Mouse (Mus musculus) gastrocnemius, adult 2 months (tissue): Measurements from ENCODE around the gene Wfikkn2. TPM values are rescaled to one million over a fixed set of nuclear protein-coding genes. Genes with fewer than 3 reads are reported as not detected.
"Not testable (repeated sequence)": the region's sequence is repeated elsewhere in the genome, so short reads cannot be mapped to it uniquely, and the experiment has no call there.

Source experiments
- DNase-seq: peaks from one replicate; pipeline ENCODE4 v3.0.0; 2022
- H3K27ac ChIP-seq: fragments of 200-600 bp; 2 replicates; pipeline ENCODE4 v1.8.1; 2022; ENCODE audit warnings: mild to moderate bottlenecking
- H3K4me3 ChIP-seq: fragments of 200-600 bp; 2 replicates; pipeline ENCODE4 v1.8.1; 2022; ENCODE audit warnings: mild to moderate bottlenecking, moderate library complexity
- CTCF ChIP-seq: fragments of 200-600 bp; IDR thresholded peaks from 2 replicates; pipeline ENCODE4 v1.8.1; 2022; ENCODE audit warnings: antibody characterized with exemption, mild to moderate bottlenecking, moderate library complexity
- intact Hi-C: fragments of 180-260 bp; cut with DNase I; formaldehyde crosslinking; loops from one replicate; pipeline ENCODE4 v1.15.1; 2025
- total RNA-seq, 2 experiments: library from RNA; stranded (reverse); gene quantifications; 2 replicates each; pipeline ENCODE4 v1.2.3; 2021

Gene Wfikkn2
- total RNA-seq, 2 experiments from 2014 or later, result 6.9 to 8.3 TPM

DNA sequence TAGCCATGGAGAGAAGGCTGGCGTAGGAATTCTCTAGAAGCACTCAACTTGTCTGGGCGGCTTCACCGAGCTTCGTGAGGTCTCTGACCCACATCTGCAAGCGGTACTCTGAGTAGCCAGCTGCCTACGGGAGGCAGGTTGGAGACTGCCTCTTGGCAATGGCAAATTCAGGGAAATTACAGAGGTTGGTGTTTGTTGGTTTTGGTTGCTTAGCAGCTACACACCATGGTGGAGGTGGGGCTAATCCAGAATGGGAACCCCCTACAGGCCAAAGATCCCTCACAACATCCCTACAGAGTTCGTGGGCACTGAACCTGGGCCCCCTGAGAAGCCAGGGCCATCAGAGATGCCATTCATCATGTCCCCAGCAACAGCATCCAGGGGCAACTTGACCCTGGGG is 29.4 kb upstream of the Wfikkn2 start:
- no peak for TF ChIP-seq CTCF
- Histone ChIP-seq H3K27ac (no peak overlapping the region), H3K4me3 (no peak overlapping the region)
- intact Hi-C loops, result no loop called here
- no peak for DNase-seq

DNA sequence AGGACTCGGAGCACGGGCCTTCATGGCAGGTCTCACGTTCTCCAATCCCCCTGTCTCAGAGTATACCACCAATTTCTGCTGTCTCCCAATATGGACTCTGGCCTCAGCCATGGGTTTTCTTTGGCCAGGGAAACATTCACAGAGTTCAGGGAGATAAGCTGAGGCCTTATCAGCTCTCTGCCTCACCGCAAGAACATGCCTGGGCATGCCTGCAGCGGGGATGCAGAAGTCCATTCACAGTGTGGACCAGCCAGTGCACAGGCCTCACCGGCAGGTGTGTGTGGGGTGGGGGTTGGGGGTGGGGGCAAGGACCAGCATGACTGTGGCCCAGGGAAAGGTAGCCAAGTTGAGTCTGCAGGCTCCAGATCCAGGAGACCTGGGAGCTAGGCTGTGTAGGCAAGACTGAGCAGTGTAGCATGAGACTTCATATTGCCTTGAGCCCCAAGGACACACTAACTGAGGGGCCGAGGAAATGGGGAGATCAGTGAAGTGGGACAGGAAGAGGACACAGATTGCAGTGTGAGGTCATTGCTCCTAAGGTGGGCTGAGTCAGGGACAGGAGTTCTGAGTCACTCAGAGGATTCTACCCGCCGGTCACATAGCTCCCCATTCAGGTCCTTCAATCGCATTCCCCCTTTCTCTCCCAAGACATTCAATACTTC is 28.5 kb upstream of the Wfikkn2 start:
- no peak for DNase-seq
- TF ChIP-seq CTCF, result no peak
- intact Hi-C loops, result no loop called here
- Histone ChIP-seq H3K4me3 (no peak overlapping the region), H3K27ac (no peak overlapping the region)

GRCm38 (mm10) chr11:94272960-94273927 is 27.4 kb upstream of the Wfikkn2 start:
- DNase-seq, result no peak
- no peak for TF ChIP-seq CTCF
- intact Hi-C loops, result no loop called here
- Histone ChIP-seq H3K27ac (no peak overlapping the region), H3K4me3 (no peak overlapping the region)

GRCm38 (mm10) chr11:94271015-94271414 is 25.2 kb upstream of the Wfikkn2 start:
- intact Hi-C loops, result no loop called here
- DNase-seq, result no peak
- no peak for TF ChIP-seq CTCF
- Histone ChIP-seq H3K4me3 (no peak overlapping the region), H3K27ac (no peak overlapping the region)

DNA sequence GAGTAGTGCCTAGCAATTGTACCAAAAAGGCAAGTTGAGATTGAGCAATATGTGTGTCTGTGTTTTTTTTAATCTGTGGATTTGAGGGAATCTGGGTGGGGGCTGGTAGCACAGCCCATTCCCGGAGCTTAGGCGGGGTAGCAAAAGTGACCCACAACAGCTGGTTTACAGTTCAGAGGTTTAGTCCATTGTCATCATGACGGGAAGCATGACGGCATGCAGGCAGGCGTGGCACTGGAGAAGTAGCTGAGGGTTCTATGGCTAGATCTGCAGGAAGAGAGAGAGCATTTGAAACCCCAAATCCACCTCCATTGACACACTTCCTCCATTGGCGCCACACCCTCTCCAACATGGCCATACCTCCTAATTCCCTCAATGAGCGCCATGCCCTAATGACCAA is 24.1 kb upstream of the Wfikkn2 start:
- intact Hi-C loops, result no loop called here
- H3K4me3 ChIP-seq, result no peak overlapping the region
- DNase-seq, result no peak
- H3K27ac ChIP-seq, result no peak overlapping the region
- TF ChIP-seq CTCF, result no peak

GRCm38 (mm10) chr11:94268761-94269160 is 23.0 kb upstream of the Wfikkn2 start:
- no peak overlapping the region for H3K4me3 ChIP-seq
- no peak for TF ChIP-seq CTCF
- no peak for DNase-seq
- intact Hi-C loops, result no loop called here
- no peak overlapping the region for H3K27ac ChIP-seq

DNA sequence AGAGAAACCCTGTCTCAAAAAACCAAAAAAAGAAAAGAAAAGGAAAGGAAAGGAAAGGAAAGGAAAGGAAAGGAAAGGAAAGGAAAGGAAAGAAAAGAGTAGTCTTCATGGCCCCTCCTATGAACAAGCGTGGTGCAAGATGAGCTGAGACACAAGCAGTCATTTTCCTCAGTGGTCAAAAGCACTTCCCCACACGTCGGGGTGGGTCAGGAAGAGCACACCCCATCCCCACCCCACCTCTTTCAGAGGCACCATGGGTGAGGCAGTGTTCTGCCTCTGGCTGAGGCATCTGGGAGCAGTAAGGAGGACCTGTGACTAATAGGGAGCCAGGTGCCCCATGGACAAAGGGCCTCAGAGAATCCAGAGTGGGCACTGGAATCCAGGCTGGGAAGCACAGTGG is 20.4 kb upstream of the Wfikkn2 start:
- DNase-seq, H3K4me3 ChIP-seq, intact Hi-C loops, H3K27ac ChIP-seq: not testable (repeated sequence)

GRCm38 (mm10) chr11:94265134-94265785 is 19.5 kb upstream of the Wfikkn2 start:
- peak overlapping the region; percentile 84 for H3K27ac ChIP-seq
- peak overlapping the region; percentile 74 for H3K4me3 ChIP-seq
- intact Hi-C loops, result no loop called here
- peak; percentile 74 for DNase-seq
- TF ChIP-seq CTCF, result peak; percentile 57

DNA sequence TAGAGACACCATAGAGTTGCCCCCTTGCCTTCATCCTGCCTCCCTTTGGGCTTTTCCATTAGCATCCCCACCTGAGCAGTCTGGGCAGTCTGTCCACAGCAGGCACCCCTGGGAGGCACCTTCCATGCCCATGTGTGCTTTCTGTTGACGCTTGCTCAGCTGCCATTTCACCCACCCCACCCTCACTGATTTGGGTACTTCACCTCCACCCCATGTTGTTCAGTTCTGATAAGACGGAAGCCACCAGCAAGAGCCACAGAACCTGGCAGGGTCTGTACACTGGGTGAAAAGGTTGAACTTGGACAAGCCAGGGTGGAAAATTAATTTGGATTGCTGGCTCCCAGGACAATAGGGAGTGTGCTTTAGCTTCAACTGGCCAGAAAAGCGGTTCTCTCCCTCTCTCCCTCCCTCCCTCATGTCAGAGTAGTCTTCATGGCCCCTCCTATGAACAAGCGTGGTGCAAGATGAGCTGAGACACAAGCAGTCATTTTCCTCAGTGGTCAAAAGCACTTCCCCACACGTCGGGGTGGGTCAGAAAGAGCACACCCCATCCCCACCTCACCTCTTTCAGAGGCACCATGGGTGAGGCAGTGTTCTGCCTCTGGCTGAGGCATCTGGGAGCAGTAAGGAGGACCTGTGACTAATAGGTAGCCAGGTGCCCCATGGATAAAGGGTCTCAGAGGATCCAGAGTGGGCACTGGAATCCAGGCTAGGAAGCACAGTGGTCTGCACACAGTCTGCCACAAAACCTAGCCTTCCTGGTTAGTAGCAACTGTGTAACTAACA is 16.0 kb upstream of the Wfikkn2 start:
- intact Hi-C loops, result no loop called here
- no peak for TF ChIP-seq CTCF

DNA sequence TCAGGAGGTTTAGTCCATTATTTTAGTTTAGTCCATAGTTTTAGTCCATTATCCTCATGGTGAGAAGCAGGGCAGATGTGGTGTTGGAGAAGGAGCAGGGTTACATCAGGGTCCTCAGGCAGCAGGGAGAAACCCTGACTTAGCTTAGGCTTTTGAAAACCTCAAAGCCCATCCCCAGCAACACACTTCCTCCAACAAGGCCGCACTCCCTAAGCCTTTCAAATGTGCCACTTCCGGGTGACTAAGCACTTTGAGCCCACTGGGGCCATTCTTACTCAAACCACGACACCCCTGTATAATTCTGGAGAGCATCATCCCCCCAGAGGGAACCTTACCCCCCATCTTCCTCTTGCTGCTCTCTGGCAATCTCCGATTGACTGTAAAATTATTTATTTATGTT is 14.0 kb upstream of the Wfikkn2 start:
- TF ChIP-seq CTCF, result no peak

More for the DNA sequence above, 16.0 kb upstream of the Wfikkn2 start:
- DNase-seq, result no peak
- no peak overlapping the region for H3K27ac ChIP-seq
- no peak overlapping the region for H3K4me3 ChIP-seq

GRCm38 (mm10) chr11:94257987-94258386 is 12.2 kb upstream of the Wfikkn2 start:
- TF ChIP-seq CTCF, result no peak
- DNase-seq, result no peak
- Histone ChIP-seq H3K4me3 (no peak overlapping the region), H3K27ac (no peak overlapping the region)
- intact Hi-C loops, result no loop called here

More for the DNA sequence above, 14.0 kb upstream of the Wfikkn2 start:
- intact Hi-C loops, result no loop called here
- no peak overlapping the region for H3K4me3 ChIP-seq
- no peak overlapping the region for H3K27ac ChIP-seq
- DNase-seq, result no peak

DNA sequence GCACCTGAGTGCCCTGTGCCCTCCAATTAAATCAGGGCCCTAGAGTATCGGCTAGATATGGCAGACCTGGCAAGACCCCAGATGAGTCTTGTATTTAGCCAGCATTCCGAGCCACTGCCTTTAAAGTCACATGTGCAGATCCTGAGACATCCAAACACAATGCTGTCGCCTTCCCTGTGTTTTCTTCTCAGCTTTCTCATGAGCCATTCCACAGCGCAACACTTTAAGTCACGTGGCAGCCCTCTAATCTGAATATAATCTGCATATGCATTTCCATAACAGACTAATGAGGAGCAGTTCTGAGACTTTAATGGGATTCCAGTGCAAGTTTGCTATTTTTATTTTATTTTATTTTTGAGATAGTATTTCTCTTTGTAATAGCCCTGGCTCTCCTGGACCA is 9.9 kb upstream of the Wfikkn2 start:
- TF ChIP-seq CTCF, result no peak
- no peak for DNase-seq
- Histone ChIP-seq H3K27ac (no peak overlapping the region), H3K4me3 (no peak overlapping the region)
- intact Hi-C loops, result no loop called here
